Mouse (Mus musculus): ENCODE results near the gene Fastkd5.

DNA sequence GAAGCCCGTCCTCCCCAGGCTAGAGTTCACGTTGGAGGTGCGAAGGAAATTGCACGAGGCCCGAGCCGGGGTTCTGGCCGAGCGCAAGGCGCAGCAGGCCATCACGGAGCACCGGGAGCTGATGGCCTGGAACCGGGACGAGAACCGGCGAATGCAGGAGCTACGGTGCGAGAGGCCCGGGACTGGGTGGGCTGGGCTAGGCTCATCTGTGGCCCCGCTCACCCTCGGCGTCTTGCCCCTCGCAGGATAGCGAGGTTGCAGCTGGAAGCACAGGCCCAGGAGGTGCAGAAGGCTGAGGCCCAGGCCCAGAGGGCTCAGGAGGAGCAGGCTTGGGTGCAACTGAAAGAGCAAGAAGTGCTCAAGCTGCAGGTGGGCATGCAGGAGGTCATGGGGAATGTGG is 65.8 kb downstream of the Fastkd5 start:
- no peak for TF ChIP-seq CTCF (conservative IDR thresholded peaks at IDR 0.05; ENCODE audit: low read length)
- no peak for TF ChIP-seq NANOG (IDR thresholded peaks at IDR 0.05; ENCODE audit: borderline replicate concordance, low read length)
- no peak for TF ChIP-seq POU5F1 (IDR thresholded peaks at IDR 0.05; ENCODE audit: borderline replicate concordance, low read length)

All from E14TG2a.4 (cell line).